Mouse (Mus musculus) activated CD4-positive, CD25-positive, alpha-beta regulatory T cell, adult 9 weeks (primary cell): ENCODE data around the gene Gm8229. TPM values are rescaled to one million over a fixed set of nuclear protein-coding genes. Genes with fewer than 3 reads are reported as not detected.

Experiments used
- polyA plus RNA-seq: library from polyadenylated mRNA; unstranded; fragments of 100-300 nt; shearing (Covaris generic); gene quantifications from one replicate; pipeline ENCODE4 v1.2.1, GENCODE M21; 2017

Gene Gm8229
- not detected for polyA plus RNA-seq

DNA sequence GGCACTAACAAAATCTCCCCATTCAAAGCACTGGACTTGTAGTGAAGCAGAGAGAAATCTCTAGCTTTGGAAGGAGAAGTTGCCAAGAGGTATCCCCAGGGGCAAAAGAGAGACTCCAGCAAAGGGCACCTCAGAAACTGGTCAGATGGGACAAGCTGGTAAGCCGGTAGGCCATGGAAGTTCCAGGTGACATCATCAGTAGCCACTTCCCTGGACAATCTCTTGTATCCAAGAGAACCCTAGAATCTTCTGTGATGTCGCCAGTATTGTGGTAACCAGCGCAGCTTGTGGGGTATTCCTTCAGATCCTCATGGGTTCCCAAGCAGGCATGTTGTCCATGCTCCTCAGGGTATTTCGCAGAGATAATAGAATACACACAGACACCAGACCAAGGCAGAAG is at the start of gene Gm8229:
Gene Gm8229, plus strand, starts transcription at position 301 of the 400 bp plus-strand sequence.

GRCm38 (mm10) chr14:44338484-44338883 is 26.7 kb upstream of the Gm8229 start, which contains the start of gene Gm5930:
Gm5930 (minus strand) TSS chr14:44338584.

DNA sequence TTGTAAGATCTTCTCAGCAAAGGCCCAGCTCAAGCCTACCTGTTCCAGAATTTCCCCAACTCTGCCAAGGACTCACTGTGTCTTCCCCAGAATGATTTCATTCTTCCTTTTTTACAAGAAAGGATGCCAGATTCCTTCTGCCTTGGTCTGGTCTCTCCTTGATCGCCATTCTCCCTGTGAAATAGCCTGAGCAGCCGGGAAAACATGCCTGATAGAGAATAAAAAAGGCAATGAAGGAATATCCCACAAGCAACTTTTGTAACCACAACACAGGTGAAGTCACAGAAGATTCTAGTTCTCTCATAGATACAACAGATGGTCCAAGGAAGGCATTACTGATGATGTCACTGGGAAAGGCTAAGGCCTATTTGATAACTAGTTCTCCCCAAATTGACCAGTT is 45.4 kb downstream of the Gm8229 start, which contains the start of gene Gm3371:
Gene Gm3371, minus strand, starts transcription at position 101 of the 400 bp plus-strand sequence.

Other genes with a start within 250 kb of the Gm8229 start
- not detected for gene Gm3327, start 241.5 kb upstream of the Gm8229 start, polyA plus RNA-seq
- not detected for gene Gm8212, start 167.7 kb upstream of the Gm8229 start, polyA plus RNA-seq
- gene 4930503E14Rik, start 152.1 kb upstream of the Gm8229 start, polyA plus RNA-seq = not detected
- gene Gm8220, start 79.8 kb upstream of the Gm8229 start, polyA plus RNA-seq = not detected
- gene Gm5930, start 26.8 kb upstream of the Gm8229 start, polyA plus RNA-seq = not detected
- gene Gm3371, start 45.3 kb downstream of the Gm8229 start, polyA plus RNA-seq = not detected
- gene Gm8232, start 68.3 kb downstream of the Gm8229 start, polyA plus RNA-seq = not detected
- not detected for gene BC061237, start 127.1 kb downstream of the Gm8229 start, polyA plus RNA-seq
- gene Gm17093, start 152.9 kb downstream of the Gm8229 start, polyA plus RNA-seq = not detected
- gene Gm8247, start 217.8 kb downstream of the Gm8229 start, polyA plus RNA-seq = not detected